Mouse (Mus musculus) mesoderm, embryonic 11.5 days (tissue): ENCODE measurements around the gene Egfem1.

Source experiments
- DNase-seq: peaks from one replicate; pipeline ENCODE4 v3.0.0-alpha.2; 2012; ENCODE audit warnings: low read depth, low spot score

Egfem1 gene

DNA sequence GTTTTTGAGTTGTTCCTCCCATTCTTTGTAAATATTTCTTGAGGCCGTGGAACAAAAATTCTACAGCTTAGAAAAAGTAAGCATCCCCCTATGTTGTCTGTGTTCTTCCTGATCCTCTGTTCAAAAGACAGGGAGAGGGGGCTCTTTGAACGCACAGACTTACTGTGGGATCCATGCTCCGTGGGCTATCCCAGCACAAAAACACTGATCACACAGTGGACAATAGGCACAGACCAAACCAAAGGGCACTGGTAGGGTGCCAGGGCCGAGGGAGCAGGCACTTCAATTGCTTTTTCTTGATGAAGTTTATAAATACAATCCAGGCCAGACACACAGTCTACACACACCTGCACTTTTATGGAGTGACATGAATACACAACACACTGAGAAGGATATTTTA lies 211.4 kb downstream of the Egfem1 start:
- DNase-seq: no peak

DNA sequence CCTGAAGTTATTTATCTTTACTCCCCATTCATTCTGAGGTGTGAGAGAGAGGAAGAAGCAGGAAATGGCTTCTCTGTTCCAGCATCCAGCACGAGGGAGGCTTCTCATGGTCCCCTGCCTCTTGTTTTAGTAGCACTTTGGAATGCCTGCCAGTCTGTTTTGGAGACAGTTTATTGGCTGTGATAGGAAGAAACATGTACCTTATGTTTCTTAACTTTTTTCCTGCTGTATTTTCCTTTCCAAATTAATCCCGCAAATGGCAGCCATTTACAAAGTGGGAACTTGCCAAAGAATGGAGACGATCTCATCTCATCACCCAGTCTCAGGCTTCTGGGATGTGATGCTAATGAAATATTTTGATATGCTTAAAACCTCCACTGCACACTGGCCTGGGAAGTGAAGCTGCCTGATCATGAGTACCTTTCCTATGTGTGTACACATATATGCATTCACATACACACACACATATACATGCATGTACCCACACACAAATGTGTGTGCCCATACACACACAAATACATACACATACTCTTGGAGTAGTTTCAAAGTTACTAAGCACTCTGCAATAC lies 260.5 kb downstream of the Egfem1 start:
- no peak for DNase-seq

DNA sequence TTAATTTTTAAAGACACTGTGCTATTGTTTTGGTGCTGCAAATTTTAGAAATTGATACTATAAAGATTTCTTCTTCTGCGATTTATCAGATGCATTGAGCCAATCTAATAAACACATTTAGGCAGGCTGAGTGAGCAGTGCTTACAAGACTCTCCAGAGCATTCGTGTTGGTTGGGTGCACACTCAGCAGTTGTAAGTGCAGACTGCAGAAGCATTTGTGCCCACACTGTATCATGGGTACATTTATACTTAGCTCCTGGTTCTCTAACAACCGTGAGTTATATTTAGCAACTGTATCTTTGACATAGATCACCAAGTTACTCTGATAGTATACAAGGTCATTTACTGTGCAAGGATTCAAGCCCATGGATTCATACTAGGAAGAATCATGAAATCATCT lies 264.0 kb downstream of the Egfem1 start:
- no peak for DNase-seq

DNA sequence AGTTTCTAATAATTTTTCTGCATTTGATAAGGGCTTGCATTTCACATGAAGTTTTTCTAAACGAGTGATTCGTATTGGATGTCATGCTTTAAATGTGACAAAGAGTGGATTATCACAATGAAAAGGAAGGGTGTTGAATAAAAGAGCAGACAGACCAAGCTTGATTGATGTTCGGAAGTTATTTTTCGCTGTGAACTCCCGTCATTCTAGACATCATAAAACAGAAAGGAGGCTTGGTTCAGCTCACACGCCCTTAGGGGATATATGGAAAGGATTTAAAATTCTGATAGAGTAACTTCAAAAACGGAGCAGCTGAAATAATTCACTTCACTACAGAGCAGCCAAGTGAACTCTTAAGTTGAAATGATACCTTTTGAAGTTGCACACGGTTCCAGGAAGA lies 285.1 kb downstream of the Egfem1 start:
- no peak for DNase-seq

DNA sequence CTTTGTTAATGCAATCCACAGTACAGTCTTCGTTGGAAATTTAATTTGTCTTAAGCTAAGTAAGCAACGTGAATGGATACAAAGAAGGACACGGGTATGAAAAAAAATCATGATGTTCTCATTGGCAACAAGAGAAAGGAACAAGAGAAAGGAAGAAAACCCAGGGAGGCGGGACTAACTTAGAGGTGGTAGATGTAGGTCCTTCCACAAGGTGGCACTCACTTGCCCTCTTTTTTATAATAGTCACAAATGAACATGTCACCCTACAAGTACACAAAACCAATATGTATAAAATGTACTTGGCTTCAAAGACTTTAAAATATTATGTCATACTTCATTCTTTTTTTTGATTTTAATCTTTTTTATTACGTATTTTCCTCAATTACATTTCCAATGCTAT lies 288.7 kb downstream of the Egfem1 start:
- no peak for DNase-seq

DNA sequence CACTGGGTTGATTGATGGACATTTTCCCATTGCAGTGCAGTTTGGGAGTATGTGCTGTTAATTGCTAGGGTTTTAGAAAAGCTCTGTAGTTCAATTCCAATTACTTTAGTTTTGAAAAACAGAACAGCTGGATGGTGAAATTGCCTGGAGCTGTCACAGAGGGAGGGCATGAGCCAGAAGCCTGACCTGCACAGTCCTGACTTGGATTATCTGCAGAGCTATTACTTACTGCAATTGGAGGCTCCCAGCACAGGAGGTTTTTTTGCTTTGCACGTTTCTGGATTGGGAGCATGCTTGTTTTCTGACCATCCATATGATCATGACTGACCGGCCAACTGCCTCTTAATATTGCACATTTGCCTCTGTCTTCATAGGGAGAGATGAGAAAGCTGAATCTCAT lies 299.4 kb downstream of the Egfem1 start:
- no peak for DNase-seq

DNA sequence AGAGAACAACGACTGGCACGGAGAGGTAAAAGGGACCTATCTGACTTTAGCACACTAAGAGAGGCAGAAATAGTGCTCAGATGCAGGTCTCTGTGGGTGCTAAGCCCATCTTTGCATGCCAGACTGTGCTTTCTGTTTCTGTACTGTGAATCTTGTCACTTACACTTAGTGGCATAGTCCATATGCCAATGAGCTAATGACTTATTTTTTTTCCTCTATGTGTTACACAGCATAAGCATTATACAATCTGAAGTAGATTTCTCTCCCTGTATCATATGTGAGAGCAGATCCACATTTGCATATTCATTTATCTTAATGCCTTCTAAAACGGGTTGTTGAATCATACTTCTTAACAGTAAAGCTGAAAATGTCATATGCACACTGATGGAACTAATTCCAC lies 317.2 kb downstream of the Egfem1 start:
- DNase-seq: no peak

DNA sequence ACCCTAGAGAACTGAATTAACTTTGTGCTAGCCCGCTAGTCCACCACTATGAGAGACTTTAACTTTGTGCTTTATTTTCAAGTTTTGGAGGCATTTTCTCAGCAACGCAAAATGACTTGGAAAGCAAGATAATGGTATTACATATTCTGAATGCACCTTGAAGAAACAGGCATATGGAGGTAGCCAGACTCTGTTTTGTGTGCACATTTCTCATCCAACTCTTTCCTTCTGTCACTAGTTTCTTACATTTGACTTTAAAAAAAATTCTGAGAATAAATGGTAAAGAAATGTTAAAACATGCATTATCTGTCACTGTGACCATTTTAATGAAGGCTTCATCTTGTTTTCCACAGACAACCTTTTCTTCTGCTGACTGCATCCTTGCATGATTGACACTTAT lies 339.8 kb downstream of the Egfem1 start:
- DNase-seq: no peak

DNA sequence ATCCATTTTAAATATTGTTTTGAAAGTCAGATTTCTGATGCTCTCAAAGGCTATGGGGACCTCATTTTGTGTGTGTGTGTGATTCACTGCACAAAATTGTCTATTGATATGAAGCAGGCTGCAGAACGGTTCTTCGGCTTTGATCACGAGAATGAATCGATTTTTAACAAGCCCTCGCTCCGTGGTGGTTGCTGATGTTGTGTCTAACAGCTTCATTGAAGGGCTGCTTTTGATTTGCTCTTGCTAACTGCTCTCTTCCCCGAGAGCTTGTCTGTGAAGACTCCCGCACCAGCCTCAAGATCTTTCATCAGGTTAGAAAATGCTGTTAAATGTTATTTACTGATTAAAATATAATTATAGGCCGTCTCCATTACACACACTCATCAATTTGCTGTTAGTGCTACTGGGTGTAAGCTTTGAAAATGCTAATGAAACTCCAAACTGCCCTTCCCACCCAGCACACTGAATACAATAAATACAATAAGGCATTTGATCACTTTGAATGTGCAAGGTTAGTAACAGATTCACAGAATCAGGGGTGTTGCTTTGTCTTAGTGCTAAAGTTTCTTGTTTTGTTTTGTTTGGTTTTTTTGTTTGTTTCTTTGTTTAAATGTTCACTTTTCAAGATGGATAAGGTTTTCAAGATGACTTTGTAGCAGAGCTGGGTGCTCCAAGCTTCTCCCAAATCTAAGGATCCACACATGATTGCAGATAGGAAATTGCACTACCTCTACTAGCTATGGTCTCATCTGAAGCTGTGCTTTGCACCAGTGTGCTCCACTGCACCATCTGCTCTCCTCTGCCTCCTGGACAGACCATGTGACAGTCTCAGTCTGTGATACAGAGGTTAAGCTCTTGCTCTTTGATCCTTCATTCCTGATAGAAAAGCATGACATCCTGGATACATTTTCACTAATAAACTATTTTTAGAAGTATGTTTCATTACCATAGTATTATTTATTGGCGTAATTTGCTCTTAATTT lies 350.6 kb downstream of the Egfem1 start:
- DNase-seq: no peak

DNA sequence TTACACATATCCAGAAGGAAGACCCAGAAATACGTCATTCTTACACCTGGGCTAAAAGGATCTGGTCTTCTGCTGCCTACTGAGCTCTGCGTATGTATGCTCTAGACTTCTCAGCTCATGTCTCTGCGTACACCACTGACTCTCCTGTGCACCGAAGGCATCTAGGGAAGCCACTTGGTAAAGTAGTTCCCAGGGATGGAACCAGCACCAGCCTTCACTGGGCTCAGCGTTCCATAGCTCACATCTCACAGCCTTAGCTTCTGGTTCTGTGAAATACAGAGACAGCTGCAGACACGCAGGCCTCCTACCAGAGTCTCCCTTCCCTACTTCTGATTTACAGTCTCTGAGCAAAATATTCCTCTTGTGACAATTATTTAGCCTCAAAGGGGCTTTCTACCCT lies 361.2 kb downstream of the Egfem1 start:
- no peak for DNase-seq

DNA sequence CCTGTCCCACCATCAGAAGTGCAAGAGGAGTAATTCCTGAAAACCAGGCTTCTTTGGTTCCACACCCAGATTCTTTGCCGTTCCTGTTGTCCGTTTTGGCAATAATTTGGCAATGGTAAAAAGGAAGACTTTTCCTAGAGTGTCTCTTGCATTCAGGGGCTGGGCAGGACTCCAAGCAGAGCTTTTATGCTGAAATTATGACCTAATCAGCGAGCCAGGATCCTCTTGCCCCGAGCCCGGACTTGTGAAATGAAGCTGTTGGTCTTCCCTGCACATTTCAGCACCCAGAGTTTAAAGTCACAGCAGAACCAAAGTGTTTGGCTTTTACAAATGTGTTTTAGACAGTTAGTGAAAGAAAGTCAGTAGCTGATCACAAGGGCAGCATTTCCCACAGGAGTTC lies 362.8 kb downstream of the Egfem1 start:
- DNase-seq: no peak

DNA sequence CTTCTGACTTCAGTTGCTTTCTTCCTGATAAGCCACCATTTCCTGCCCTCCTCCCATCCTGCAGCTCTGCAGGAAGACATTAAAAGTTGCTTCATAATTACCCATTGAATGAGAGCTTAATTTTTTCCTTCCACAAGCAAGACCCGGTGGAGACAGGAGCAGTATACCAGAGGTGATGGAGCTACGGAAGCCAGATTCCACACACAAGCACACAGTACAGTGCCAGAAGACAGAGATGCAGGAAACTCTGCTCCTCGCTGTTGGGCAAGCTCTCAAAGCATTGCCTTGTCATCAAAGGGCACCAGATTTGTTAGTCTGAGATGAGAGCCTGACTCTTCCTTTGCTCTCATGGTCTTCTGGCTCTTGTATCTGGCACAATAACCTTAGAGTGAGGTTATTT lies 364.3 kb downstream of the Egfem1 start:
- no peak for DNase-seq

DNA sequence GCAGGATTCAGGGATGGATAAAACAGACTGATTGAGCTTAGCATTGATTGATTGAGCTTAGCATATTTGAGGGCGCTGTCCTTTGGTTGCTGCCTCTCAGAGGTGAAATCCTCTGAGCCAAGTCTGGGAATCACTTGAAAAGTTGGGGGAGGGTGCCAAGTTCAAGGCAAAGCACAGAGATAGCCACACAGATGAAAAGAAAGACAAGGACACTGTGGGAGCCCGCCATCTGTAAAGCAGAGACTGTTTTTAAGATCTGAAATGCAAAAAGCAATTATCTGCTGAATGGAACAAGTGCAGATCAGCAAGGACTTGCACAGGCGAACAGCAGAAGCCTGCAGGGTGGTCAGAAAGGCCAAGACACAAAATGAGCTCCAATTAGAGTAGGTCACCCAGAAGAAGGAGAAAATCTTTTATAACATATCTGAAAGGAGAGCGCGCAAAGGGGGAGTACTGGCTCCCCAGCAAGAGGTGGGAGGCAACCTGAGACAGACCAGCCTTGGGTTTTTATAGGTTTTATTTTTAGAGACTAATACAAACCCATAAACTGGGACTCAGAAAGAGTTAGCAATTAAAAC lies 367.1 kb downstream of the Egfem1 start:
- no peak for DNase-seq

DNA sequence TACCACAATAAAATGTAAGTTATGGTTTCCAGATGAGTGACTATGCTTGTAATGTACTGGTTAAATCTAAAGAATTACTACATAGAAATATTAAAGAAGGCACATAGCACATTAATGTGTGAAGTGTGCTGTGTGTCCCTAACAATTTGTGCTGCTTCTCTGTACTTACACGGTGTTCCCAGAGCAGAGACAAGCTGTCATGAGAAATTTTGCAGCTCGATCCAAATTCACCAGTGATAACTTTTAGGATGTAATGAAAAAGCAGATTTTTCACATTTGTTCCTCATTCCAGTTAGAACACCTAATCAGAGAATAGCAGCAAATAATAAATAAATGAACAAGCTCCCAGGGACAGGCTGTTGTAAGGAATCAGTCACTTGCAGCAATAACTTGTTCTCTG lies 416.4 kb downstream of the Egfem1 start:
- no peak for DNase-seq

DNA sequence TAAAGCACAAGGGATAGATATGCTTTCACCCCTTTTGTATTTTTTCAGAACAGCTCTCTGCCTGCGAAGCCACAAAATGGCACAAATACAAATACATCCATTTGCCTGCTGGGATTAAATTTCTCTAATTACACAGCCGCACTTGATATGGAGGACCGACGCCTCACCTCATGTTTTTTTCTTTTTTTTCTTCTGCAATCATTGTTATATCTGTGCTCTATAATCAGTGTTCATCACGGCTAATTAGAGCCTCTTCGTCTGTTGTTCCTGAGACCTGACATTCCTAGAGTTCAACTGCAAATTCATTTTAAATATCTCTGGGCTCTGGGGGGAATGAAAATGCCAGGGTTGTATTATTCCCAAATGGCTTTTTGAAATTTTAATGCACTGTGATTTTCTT lies 417.4 kb downstream of the Egfem1 start:
- DNase-seq: no peak

DNA sequence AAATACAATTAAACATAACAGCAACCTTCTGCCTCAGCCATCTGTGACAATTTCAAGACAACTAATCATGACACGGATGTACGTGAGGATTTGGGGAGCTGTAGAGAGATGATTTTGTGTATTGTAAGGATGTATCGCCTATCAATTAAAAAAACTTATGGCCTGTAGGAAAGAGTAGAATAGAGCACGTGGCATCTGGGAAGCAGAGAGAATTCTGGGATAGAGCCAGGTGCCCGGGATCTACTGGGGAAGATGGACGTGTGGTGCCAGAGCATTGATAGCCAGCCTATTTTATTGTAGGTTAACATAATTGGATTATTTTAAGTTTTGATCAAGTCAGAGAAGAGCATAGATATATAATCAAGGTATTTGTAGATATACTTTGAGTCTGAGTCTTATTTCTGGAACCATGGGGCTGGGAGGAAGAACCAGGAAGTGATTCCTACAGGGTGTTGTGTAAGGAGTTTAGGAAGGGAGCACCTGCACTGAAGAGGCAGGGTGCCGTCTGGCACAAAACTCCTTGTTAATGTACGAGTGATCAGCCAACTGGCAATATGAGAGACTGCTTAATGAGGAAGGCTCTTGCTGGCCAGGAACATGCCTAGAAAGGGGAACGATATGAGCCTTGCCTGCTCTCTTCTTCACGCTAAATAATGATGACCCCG lies 443.6 kb downstream of the Egfem1 start:
- no peak for DNase-seq

DNA sequence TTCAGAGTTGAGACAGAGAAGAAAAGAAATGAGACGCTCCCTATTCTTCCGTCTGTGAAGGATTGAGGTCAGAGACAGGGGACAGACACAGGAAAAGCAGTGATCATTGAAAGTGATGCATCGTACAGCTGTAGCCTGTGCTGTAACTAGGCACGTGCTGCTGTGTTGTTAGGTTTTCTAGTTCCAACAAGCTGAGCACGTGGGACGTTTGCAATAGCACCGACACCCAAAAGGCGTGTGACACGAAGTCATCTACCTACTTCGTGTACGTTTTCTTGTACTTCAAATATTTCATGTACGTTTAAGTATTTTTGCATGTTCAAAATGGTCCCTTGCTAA lies 444.1 kb downstream of the Egfem1 start:
- no peak for DNase-seq

DNA sequence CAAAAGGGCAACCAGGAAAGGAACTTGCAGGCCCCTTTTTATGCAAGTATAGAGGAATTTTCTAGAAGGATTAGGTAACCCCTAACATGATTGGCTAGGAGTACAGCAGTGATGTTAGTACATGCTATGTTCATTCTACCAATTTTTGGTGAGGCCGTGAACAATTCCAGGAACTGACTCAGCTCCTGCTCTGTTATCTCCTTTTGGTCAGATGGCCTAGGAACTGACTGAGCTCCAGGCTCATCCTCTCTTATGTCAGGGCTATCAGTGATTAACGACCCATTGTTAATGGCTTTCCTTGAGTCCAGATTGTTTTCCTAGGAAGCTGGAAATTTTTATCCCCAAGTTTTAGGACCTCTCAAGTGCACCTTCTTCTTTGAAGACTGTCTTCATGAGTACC lies 457.4 kb downstream of the Egfem1 start:
- no peak for DNase-seq

DNA sequence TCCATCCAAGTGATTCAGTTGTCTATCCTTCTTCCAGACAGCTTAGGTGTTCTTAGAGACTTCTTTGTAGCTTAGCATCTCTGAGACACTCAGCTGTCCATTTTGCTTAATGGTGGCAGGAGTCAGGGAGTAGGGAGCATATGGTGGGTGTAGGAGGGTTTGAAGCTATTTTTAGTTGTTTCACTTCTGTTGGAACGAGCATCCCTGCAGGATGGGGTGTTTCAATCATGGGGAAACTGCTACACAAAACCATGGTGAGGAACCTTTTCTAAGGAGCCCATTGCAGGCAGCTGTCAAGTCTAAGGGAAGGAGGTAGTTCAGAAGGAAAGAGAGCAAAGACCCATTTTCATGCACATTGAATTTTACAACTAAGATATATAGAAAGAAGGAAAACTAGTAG lies 458.1 kb downstream of the Egfem1 start:
- no peak for DNase-seq

DNA sequence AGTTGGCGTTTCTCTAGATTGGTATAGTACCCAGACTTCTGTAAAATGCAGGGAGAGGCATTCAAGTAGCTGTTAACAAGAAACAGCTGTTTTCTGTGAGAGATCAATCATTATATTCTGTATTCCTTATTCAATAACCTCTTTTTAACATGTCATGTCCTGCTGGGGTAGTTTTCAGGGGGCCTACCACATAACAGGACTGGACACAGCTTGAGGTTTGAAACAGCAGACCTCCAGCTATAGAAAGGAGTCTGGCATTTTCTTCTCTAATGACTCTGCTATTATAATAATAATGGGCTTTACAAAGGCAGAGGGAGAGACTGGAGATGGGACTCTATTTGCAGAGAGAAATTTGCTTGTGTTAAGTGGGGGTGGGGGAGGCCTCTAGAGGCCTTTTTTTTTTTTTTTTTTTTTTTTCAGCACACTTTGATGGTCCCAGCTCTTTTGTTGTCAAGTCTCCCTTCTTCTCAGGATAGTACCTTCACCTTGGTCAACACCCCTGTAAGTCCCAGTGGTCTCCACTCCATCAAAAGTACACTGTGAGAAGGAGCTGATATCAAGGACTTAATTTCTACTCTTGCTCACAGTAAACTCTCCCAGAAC lies 459.8 kb downstream of the Egfem1 start:
- DNase-seq: peak; percentile 62

DNA sequence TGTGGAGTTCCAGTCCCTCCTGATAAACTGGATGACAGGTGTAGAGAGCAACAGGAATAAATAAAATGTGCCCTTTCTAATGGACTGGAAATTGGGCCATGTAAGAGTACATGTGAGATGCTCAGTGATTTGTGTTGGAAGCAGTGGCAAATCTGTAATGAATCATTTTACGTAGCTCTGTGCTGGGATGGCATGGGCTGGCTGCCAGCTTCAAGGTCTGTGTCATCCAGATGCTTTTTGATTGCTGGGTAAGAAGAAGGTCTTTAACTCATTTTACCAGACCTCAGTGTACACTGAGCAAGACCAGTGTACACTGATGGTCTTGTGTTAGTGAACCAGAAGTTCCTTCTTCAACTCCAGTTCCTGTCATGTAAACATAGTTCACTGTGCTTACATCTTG lies 462.2 kb downstream of the Egfem1 start:
- no peak for DNase-seq

DNA sequence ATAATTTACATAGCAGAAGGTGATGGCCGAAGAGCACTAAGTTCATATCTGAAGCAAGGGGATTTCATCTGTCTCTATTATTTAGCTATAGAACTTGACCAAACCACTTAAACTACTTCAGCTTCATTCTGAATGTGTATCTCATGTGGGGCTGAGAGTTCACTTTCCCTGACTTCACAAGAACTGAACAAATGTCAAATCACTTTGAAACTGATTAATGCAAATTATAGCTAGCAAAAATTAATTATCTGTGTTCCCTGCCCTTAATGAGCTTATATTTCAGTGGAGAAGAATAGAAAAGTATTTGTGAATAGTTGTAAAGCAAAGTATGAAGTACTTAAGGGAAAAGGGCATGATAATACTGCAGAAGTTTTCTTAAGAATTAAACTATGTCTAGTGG lies 481.3 kb downstream of the Egfem1 start:
- DNase-seq: no peak
